Mouse (Mus musculus): ENCODE measurements around the gene C130060K24Rik.

The C130060K24Rik gene

DNA sequence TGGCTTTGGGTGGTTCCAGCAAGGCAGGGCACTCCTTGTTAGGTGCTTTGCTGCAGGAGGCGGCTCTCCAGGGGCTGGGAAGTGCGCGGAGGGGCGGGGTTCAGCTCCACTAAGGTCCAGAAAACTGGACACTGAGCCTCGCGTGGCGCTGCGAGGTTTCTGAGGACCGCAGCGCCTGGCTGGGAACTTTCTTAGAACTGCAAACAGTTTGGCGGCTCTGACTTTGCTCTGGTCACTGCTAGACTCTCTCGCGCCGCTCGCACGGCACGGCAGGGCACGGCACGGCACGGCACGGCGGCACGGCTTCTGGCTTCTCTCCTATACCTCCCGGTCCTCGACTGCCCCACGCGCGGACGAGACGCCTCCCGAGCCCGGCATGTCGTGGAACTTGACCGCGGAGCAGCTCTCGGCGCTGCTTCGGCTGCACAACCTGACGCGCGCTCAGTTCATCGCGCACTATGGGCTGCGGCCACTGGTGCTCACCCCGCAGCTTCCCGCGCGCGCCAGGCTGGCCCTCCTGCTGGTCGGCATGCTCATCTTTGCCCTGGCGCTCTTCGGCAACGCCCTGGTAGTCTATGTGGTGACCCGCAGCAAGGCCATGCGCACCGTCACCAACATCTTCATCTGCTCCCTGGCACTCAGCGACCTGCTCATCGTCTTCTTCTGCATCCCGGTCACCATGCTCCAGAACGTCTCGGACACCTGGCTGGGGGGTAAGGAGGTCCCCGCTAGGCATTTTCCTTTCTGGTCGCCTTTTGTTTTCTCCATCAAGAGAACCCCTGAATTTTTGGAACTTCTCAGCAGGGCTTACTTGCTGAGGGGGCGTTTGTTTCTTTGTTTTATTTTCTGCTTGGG lies at the start of gene C130060K24Rik:
TSS of gene C130060K24Rik (plus strand) at position 188 of the 855 bp plus-strand sequence.
- DNase-seq (ENCODE audit: low spot score), result no peak

GRCm38 (mm10) chr6:65334246-65334645 lies 46.7 kb upstream of the C130060K24Rik start:
- no peak for DNase-seq (ENCODE audit: low spot score)

- DNase-seq (ENCODE audit: low spot score), result no peak
These were observed 41.5 kb upstream of the C130060K24Rik start for GRCm38 (mm10) chr6:65339391-65339790.

GRCm38 (mm10) chr6:65341360-65341759 lies 39.5 kb upstream of the C130060K24Rik start:
- DNase-seq (ENCODE audit: low spot score), result no peak

- DNase-seq (ENCODE audit: low spot score), result no peak
These were observed 33.2 kb upstream of the C130060K24Rik start for GRCm38 (mm10) chr6:65347736-65348135.

DNA sequence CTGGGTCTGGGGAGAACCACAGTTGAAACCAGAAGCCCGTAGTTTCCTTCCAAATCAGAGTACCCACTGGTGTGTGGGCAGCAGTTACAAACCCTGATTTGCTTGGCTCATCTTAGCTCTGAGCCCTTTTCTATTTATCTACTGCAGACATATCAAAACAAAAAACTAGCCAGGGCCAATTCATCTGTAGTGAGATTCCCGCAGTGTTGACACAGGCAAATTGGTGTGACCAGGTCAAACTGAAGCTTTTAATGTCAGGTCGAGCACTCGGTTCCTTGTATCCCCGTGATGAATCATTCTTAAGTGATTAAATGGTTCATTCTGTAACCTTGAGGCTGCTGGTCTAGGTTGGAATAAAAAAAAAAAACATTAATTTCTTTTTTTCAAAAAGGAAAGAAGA lies 32.6 kb upstream of the C130060K24Rik start:
- DNase-seq (ENCODE audit: low spot score), result no peak

DNA sequence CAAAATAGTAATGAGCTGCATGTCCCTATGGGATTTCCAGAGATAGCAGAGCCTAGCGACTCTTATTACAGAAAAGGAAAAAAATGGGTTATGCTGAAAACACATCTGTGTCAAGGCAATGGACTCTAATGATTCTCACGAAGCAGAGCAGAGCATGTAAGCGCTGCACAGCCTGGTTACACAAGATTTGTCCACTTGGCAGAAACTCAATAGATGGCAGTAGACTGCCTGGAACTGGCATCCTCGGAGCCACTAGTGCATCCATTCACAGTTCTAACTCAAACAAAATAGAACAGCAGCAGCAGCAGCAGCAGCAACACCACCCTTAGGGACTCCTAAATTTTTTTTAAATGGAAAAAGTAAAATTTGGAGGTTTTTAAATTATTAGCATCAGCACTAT lies 29.3 kb upstream of the C130060K24Rik start:
- DNase-seq (ENCODE audit: low spot score), result no peak

DNA sequence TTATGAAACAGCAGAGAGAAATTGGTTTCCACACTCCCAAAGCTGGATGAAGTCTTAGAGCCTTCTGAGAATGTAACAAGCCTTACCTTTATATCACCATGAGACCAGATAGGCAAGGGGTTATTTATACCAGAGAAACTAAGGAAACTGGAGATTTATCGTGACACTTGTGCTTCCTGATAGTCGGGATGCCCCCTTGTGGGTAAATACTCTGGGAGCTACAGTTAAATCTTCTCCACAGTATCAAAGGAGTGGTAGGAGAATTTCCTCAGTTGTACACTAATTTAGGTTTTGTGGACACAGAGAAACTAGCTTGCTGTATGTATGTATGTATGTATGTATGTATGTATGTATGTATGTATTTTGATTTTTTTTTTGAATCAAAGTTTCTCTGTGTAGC lies 5.0 kb upstream of the C130060K24Rik start:
- DNase-seq (ENCODE audit: low spot score), result no peak

- no peak for DNase-seq (ENCODE audit: low spot score)
These were observed 41.0 kb downstream of the C130060K24Rik start for GRCm38 (mm10) chr6:65421888-65422287.

DNA sequence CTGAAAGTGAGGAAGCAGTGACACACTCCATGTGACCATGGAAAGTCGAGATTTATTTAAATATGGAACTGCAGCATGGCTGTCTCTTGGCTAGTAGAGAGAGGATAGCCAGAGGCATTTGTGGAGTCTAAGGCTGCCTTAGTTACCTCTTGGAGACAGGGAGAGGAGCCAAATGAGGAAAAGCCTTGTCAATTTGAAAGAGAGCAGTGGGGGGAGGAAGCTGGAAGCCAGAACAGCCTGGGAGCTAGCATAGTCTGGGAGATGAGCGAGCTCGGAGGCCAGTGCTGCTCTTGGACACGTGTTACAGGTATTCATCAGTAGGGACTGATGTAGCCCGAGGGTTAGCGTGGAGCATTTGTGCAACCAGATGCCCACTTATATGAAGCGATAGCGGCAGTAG lies 46.2 kb downstream of the C130060K24Rik start:
- no peak for DNase-seq (ENCODE audit: low spot score)

- no peak for DNase-seq (ENCODE audit: low spot score)
These were observed 52.3 kb downstream of the C130060K24Rik start for GRCm38 (mm10) chr6:65433159-65433558.

DNA sequence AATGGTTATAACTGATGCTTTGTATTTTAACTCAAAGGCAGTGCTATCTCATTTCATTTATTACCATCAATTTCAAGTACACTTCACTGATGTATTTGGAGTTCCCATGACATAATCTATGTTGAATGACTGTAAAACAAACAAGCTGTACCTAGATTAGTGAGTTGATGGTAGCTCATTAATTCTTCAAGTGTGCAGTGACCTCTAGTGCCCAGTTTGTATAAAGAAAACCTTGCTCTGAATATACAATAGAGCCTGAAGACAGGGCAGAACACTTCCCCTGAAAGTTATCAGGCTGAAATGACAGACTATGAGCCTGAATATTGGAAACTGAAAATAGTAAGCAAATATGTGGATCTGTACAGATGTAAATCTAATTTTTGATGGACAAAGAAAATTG lies 72.6 kb downstream of the C130060K24Rik start:
- peak; percentile 11 for DNase-seq (ENCODE audit: low spot score)

GRCm38 (mm10) chr6:65465294-65465693 lies 84.4 kb downstream of the C130060K24Rik start:
- DNase-seq (ENCODE audit: low spot score), result no peak

DNA sequence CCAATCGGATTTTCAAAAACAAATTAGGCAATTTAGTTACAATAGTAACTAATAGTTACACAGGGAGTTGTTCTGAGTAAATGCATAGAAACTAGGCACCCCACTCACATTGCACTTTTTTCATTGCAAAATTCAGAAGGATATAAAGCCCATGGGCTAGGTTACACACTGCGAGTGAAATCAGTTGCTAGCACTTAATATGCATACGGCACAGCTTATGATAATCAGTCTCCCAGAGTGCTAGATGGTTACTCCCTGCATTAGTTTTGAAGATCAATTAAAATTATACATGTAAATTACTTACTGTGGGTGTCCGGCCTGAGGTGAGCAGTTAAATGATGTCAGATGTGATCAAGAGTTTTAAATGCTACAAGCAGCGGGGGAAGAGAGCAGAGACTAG lies 89.4 kb downstream of the C130060K24Rik start:
- no peak for DNase-seq (ENCODE audit: low spot score)

DNA sequence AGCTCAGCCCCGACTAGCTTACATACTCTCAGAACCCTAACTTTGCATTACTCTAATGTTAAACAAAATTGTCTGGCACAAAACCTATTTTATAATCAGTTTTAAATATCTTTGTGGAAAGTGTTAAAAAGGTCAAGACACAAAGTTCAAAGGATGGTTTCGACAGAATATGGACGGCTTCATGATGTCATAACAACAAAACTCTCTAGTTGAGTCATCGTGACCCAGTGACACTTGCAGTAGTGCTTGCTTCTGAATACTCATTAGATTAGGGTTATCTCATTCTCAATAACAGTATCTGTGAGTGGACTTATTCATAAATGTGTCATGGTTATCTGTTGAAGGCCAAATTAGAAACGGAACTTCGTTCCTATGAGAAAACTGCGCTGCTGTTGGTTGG lies 91.5 kb downstream of the C130060K24Rik start:
- no peak for DNase-seq (ENCODE audit: low spot score)

- no peak for DNase-seq (ENCODE audit: low spot score)
These were observed 117.9 kb downstream of the C130060K24Rik start for GRCm38 (mm10) chr6:65498786-65499185.
